Mouse (Mus musculus): ENCODE data around the gene Arhgdia.
"Not testable (repeated sequence)": the region's sequence is repeated elsewhere in the genome, so short reads cannot be mapped to it uniquely, and the experiment has no call there.

Gene Arhgdia

DNA sequence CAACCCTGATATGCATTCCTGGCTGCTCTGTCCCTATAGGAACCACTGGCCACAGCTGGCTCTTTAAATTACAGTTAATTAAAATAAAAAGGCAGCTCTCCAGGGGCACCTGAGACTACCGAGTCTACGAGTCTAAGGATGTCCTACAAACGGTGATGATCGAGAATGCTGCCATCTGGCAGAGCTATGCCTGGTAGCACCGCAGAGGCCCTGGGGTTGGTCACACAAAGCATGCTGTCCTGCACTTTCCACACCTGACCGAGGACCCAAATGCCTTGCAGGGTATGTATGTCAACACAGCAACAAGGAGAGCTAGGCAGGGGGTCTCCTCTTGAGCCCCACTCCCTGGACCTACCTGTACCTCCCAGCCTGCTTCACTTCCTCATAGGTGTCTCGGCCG is 32.6 kb upstream of the Arhgdia start:
- in situ Hi-C loops (cut with MboI, MseI) = no loop called here

DNA sequence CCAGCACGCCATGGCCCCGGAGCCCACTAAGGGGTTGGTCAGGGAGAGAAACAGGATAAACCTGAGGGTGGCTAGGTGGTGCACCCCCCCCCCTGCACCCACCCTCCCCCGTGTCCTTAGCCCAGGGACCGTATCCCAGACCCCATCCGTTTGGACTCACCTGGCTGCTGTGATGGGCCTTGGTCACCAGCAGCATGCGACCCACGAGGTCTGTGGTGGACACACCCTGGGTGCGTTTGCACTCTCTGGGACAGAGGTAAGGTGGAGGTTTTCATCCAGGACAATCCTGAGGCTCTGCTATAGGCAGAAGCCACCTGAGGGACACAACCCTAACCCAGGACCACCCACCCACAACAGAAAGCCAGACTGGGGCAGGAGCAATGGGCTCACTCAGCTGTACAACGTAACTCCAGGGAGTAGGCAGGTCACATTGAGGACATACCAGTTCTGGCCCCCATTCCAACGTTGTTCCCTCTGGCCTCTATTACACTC is 32.1 kb upstream of the Arhgdia start:
- in situ Hi-C loops (cut with MboI, MseI) = no loop called here

GRCm38 (mm10) chr11:120612763-120613162 is 31.3 kb upstream of the Arhgdia start:
- in situ Hi-C loops (cut with MboI, MseI) = no loop called here

GRCm38 (mm10) chr11:120610477-120611046 is 29.1 kb upstream of the Arhgdia start:
- in situ Hi-C loops (cut with MboI, MseI) = no loop called here

DNA sequence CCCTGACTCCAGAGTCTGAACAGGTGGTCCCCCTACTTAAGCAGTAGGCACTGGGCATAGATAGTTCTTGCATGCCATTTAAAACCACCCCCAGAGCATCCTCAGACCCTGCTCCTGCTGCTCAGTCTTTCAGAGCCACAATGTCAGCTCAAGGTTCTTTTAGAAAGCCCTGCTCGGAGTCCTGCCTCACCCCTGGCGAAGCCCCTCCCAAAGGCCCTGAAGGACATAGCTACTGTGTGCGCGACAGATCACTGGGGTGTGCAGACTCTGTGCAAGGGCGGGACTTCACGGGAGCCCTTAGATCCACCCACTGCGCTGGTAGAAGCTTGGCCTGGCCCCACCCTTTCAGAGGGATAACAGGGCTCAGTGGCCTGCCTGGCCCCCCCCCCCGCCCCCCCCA is 27.8 kb upstream of the Arhgdia start:
- in situ Hi-C loops (cut with MboI, MseI) = no loop called here

GRCm38 (mm10) chr11:120608241-120609034 is 27.0 kb upstream of the Arhgdia start, which contains the start of gene Npb:
Npb (plus strand) TSS chr11:120608477.
- in situ Hi-C loops (cut with MboI, MseI) = no loop called here

- in situ Hi-C loops (cut with MboI, MseI) = no loop called here
Measured at GRCm38 (mm10) chr11:120606764-120607163, 25.3 kb upstream of the Arhgdia start.

GRCm38 (mm10) chr11:120605667-120606066 is 24.2 kb upstream of the Arhgdia start:
- in situ Hi-C loops (cut with MboI, MseI) = no loop called here

DNA sequence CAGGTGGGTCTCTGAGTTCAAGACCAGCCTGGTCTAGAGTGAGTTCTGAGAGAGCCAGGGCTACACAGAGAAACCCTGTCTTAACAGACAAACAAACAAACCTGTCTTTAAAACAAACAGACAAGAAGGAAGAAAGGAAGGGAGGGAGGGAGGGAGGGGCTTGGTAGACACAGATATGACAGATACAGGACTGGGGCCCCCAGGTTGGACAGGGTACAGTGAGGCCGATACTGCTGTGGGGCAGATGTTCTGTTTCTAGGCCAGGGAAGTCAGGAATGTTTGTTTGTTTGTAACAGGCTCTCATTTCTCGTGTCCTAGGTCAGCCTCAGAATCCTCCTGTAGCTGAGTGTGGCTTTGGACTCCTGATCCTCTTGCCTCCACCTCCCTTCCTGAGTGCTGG is 22.1 kb upstream of the Arhgdia start:
- in situ Hi-C loops (cut with MboI, MseI) = no loop called here

DNA sequence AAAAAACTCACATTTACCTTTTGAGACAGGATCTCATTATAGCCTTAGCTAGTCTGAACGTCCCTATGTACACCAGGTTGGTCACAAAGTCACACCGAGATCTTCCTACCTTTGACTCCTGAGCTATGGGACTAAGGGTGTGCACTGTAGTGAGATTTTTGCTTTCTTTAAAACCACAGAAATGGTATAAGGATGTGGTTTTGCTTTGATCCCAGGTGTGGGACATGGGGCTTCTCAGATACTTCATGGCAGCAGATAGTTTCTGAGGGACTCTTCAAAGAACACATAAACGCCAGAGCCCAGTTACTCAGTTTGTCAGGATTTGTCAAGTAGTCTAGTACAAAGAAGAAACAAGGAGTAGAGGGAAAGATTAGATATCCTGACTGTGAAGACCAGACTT is 19.3 kb upstream of the Arhgdia start:
- in situ Hi-C loops (cut with MboI, MseI) = no loop called here

GRCm38 (mm10) chr11:120598990-120599549 is 17.6 kb upstream of the Arhgdia start:
- in situ Hi-C loops (cut with MboI, MseI) = loop anchor here in 1 of 2 experiments (10.0 kb wide), 1 partner anchor 356 kb away; no protein-coding TSS in a partner anchor

GRCm38 (mm10) chr11:120598283-120598989 is 17.0 kb upstream of the Arhgdia start, which contains the start of the genes Alyref and Anapc11:
Alyref (minus strand) TSS chr11:120598365.
Anapc11 (plus strand) TSS chr11:120598421.
- in situ Hi-C loops (cut with MboI, MseI) = loop anchor here in 1 of 2 experiments (10.0 kb wide), 1 partner anchor 356 kb away; no protein-coding TSS in a partner anchor

DNA sequence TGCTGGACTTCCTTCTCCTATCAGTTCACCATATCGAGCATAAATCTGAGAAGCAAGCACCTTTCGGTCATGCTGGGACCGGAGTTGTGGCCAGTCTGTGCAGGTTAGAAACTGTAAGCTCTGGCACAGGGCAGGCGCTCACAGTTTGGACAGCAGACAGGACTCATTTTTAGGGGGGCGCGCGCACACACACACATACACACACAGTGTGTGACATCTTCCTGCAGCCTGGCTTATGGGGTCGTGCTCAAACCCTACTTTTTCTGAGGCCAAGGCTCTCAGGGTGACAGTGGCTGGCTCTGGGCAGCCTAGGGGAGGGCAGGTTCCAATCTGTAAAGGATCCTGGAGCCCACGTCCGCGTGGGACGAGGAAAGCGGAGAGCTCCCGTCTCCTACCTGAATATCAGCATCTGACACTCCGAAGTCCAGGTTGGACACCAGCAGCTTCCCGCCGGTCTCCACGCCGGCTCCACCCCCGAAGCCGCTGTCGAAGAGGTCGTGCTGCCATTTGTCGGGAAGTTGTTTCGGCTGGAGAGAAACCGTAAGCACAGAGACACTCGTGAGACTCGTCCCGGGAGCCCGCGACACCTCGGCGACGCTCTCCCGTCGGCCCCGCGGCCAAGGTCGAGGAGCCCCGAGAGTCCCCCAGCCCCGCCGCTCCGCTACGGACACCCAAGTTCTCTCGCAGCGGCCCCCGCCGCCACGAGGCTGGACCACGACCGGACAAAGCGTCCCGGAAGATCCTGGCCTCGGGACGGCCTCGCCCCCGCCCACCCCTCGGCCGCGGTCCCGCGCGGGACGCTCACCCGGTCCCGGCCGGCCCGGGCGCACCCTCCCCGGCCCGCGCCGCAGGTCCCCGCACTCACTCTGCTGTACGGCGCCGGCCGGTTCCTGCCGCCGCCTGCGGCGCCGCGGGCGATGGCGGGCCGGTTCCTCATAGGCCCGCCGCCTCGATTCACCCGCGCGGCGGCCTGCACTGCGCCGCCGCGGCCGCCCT is 16.1 kb upstream of the Arhgdia start:
- in situ Hi-C loops (cut with MboI, MseI) = loop anchor here in 1 of 2 experiments (10.0 kb wide), 1 partner anchor 357 kb away; no protein-coding TSS in a partner anchor

GRCm38 (mm10) chr11:120588531-120588930 is 7.1 kb upstream of the Arhgdia start:
- in situ Hi-C loops (cut with MboI, MseI) = no loop called here

DNA sequence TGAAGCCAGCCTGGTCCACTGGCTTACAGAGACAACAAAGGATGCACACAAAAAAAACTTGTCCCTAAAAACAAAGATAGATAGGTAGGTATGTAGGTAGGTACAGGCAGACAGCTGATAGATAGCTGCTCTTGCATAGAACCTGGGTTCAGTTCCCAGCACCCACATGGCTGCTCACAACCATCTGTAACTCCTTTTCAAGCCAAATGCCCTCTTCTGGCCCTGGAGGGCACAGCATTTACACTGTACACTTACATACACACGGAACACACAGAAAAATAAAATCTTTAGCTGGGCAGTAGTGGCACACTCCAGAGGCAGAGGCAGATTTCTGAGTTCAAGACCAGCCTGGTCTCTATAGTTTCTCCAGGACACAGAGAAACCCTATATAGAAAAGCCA is 2.5 kb upstream of the Arhgdia start:
- in situ Hi-C loops (cut with MboI, MseI) = no loop called here

DNA sequence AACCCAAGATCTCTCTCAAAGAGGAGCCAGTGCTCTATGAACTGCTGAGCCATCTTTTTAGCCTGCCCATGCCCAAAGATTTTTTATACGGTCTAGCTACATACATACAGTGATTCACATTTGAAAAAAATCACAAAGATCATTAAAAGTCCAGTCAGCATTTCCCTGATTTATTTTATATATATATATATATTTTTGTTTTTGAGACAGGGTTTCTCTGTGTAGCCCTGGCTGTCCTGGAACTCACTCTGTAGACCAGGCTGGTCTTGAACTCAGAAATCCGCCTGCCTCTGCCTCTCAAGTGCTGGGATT is 1.5 kb upstream of the Arhgdia start:
- in situ Hi-C loops (cut with MboI, MseI) = not testable (repeated sequence)

GRCm38 (mm10) chr11:120582268-120582981 is 1.0 kb upstream of the Arhgdia start:
- in situ Hi-C loops (cut with MboI, MseI) = no loop called here

DNA sequence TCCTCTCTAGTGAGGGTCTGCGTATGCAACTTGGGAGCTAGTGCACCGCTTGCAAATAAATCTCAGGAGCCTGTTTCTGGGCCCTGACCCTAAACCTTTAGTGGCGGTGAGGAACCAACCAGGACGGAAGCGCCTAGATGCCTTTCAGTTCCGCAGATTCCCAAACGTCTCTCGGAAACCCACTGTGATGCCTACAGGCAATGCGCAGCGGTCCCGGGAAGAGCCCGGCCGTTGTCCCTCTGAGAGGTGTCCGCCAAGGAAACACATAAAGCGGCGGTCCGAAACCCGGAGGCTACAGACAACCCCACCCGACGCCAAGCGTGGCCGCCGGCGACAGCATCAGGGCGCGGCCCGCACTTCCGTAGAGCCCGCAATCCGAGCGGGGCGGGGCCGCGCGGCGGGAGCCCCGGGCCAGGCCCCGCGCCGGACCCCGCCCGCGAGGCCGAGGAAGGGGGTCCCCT is 523 bp downstream of the Arhgdia start:
- in situ Hi-C loops (cut with MboI, MseI) = no loop called here

- in situ Hi-C loops (cut with MboI, MseI) = no loop called here
Measured at GRCm38 (mm10) chr11:120580190-120580589, 1.2 kb downstream of the Arhgdia start.
